Mouse (Mus musculus): ENCODE data around the gene Cacfd1. TPM values are rescaled to one million over a fixed set of nuclear protein-coding genes. Genes with fewer than 3 reads are reported as not detected.

Gene Cacfd1
- polyA plus RNA-seq (2014; fragmentation: Nextera tagmentation; extraction: Ambion mirVana), result 36.7 and 56.5 TPM in 2 replicates

- no peaks in the 10 kb centered on the region for H3K9me3 ChIP-seq (ENCODE audit: control insufficient read depth, low read length)
- WGBS, result 0% methylated on average over 40 of the region's 43 CpGs
These were observed at the start of gene Cacfd1 for GRCm38 (mm10) chr2:27009714-27010244. Gene Cacfd1, plus strand, starts transcription at chr2:27009926.

GRCm38 (mm10) chr2:26960756-26961155 lies 49.0 kb upstream of the Cacfd1 start:
- no peak overlapping the region for H3K9ac ChIP-seq (ENCODE audit: low read depth, low read length)
- H3K27ac ChIP-seq (ENCODE audit: low read depth, low read length), result no peak overlapping the region
- H3K4me3 ChIP-seq (ENCODE audit: low read length), result no peak overlapping the region
- H3K4me2 ChIP-seq (replicated peaks; ENCODE audit: low read depth, low read length), result no peak overlapping the region
- no peaks in the 10 kb centered on the region for H3K9me3 ChIP-seq (ENCODE audit: control insufficient read depth, low read length)
- ATAC-seq (ENCODE audit: low FRiP score, low TSS enrichment), result no peak
- H3K27me3 ChIP-seq (ENCODE audit: control insufficient read depth, insufficient read depth, low read length), result no peaks in the 10 kb centered on the region
- 70% methylated on average over 4 of the region's 4 CpGs for WGBS
- H3K36me3 ChIP-seq (ENCODE audit: control insufficient read depth, insufficient read depth, low read length), result peaks cover 58% of the 10 kb centered on the region
- peaks cover 10% of the 10 kb centered on the region for H3K4me1 ChIP-seq (ENCODE audit: control insufficient read depth, insufficient read depth, low read length)

More at GRCm38 (mm10) chr2:27009714-27010244, at the start of gene Cacfd1:
- Histone ChIP-seq H3K27ac (ENCODE audit: low read depth, low read length) (peak within 1 kb of the TSS; percentile 67), H3K4me1 (ENCODE audit: control insufficient read depth, insufficient read depth, low read length) (peaks cover 14% of the 10 kb centered on the region), H3K9ac (ENCODE audit: low read depth, low read length) (peak within 1 kb of the TSS; percentile 88), H3K27me3 (ENCODE audit: control insufficient read depth, insufficient read depth, low read length) (no peaks in the 10 kb centered on the region), H3K4me3 (ENCODE audit: low read length) (peak within 1 kb of the TSS; percentile 68), H3K4me2 (replicated peaks; ENCODE audit: low read depth, low read length) (peak within 1 kb of the TSS; percentile 79), H3K36me3 (ENCODE audit: control insufficient read depth, insufficient read depth, low read length) (peaks cover 18% of the 10 kb centered on the region)
- peak; percentile 97 for ATAC-seq (ENCODE audit: low FRiP score, low TSS enrichment)

GRCm38 (mm10) chr2:26963923-26964723 lies 45.6 kb upstream of the Cacfd1 start, which contains the start of gene Rexo4:
Gene Rexo4, minus strand, starts transcription at chr2:26964386.
- peak within 1 kb of the TSS; percentile 98 for H3K27ac ChIP-seq (ENCODE audit: low read depth, low read length)
- WGBS, result under 1% methylated on average over 50 of the region's 50 CpGs
- H3K36me3 ChIP-seq (ENCODE audit: control insufficient read depth, insufficient read depth, low read length), result peaks cover 28% of the 10 kb centered on the region
- no peaks in the 10 kb centered on the region for H3K9me3 ChIP-seq (ENCODE audit: control insufficient read depth, low read length)
- peak within 1 kb of the TSS; percentile 86 for H3K4me2 ChIP-seq (replicated peaks; ENCODE audit: low read depth, low read length)
- peak within 1 kb of the TSS; percentile 94 for H3K9ac ChIP-seq (ENCODE audit: low read depth, low read length)
- H3K4me1 ChIP-seq (ENCODE audit: control insufficient read depth, insufficient read depth, low read length), result peaks cover 10% of the 10 kb centered on the region
- H3K4me3 ChIP-seq (ENCODE audit: low read length), result peak within 1 kb of the TSS; percentile 85
- H3K27me3 ChIP-seq (ENCODE audit: control insufficient read depth, insufficient read depth, low read length), result no peaks in the 10 kb centered on the region
- ATAC-seq (ENCODE audit: low FRiP score, low TSS enrichment), result peak; percentile 95

GRCm38 (mm10) chr2:26964724-26965370 lies 44.9 kb upstream of the Cacfd1 start:
- H3K27me3 ChIP-seq (ENCODE audit: control insufficient read depth, insufficient read depth, low read length), result no peaks in the 10 kb centered on the region
- WGBS, result 19% methylated on average over 14 of the region's 14 CpGs
- H3K9ac ChIP-seq (ENCODE audit: low read depth, low read length), result peak overlapping the region; percentile 94

GRCm38 (mm10) chr2:26967262-26967661 lies 42.5 kb upstream of the Cacfd1 start:
- no peak overlapping the region for H3K9ac ChIP-seq (ENCODE audit: low read depth, low read length)
- ATAC-seq (ENCODE audit: low FRiP score, low TSS enrichment), result no peak
- H3K4me1 ChIP-seq (ENCODE audit: control insufficient read depth, insufficient read depth, low read length), result peaks cover 6% of the 10 kb centered on the region; the same call in 1 of the 2 replicates
- no peak overlapping the region for H3K27ac ChIP-seq (ENCODE audit: low read depth, low read length)
- no peaks in the 10 kb centered on the region for H3K9me3 ChIP-seq (ENCODE audit: control insufficient read depth, low read length)
- H3K4me2 ChIP-seq (replicated peaks; ENCODE audit: low read depth, low read length), result no peak overlapping the region
- peaks cover under 1% of the 10 kb centered on the region; the same call in 1 of the 2 replicates for H3K36me3 ChIP-seq (ENCODE audit: control insufficient read depth, insufficient read depth, low read length)
- WGBS, result 81% methylated on average over 2 of the region's 2 CpGs
- no peaks in the 10 kb centered on the region for H3K27me3 ChIP-seq (ENCODE audit: control insufficient read depth, insufficient read depth, low read length)
- H3K4me3 ChIP-seq (ENCODE audit: low read length), result no peak overlapping the region

More at GRCm38 (mm10) chr2:26964724-26965370, 44.9 kb upstream of the Cacfd1 start:
- no peaks in the 10 kb centered on the region for H3K9me3 ChIP-seq (ENCODE audit: control insufficient read depth, low read length)
- ATAC-seq (ENCODE audit: low FRiP score, low TSS enrichment), result peak; percentile 3; the same call in 1 of the 2 replicates
- H3K4me3 ChIP-seq (ENCODE audit: low read length), result peak overlapping the region; percentile 85
- H3K4me2 ChIP-seq (replicated peaks; ENCODE audit: low read depth, low read length), result peak overlapping the region; percentile 86
- peaks cover 10% of the 10 kb centered on the region for H3K4me1 ChIP-seq (ENCODE audit: control insufficient read depth, insufficient read depth, low read length)
- H3K36me3 ChIP-seq (ENCODE audit: control insufficient read depth, insufficient read depth, low read length), result peaks cover 23% of the 10 kb centered on the region
- peak overlapping the region; percentile 98 for H3K27ac ChIP-seq (ENCODE audit: low read depth, low read length)

- H3K9me3 ChIP-seq (ENCODE audit: control insufficient read depth, low read length), result no peaks in the 10 kb centered on the region
- no peaks in the 10 kb centered on the region for H3K36me3 ChIP-seq (ENCODE audit: control insufficient read depth, insufficient read depth, low read length)
- no peak within 1 kb of the TSS for H3K4me3 ChIP-seq (ENCODE audit: low read length)
- H3K4me1 ChIP-seq (ENCODE audit: control insufficient read depth, insufficient read depth, low read length), result no peaks in the 10 kb centered on the region
- no peaks in the 10 kb centered on the region for H3K27me3 ChIP-seq (ENCODE audit: control insufficient read depth, insufficient read depth, low read length)
- no peak within 1 kb of the TSS for H3K9ac ChIP-seq (ENCODE audit: low read depth, low read length)
- 82% methylated on average over 3 of the region's 3 CpGs for WGBS
- H3K27ac ChIP-seq (ENCODE audit: low read depth, low read length), result no peak within 1 kb of the TSS
- no peak within 1 kb of the TSS for H3K4me2 ChIP-seq (replicated peaks; ENCODE audit: low read depth, low read length)
- no peak for ATAC-seq (ENCODE audit: low FRiP score, low TSS enrichment)
These were observed 36.6 kb upstream of the Cacfd1 start, which contains the start of gene Adamts13 for GRCm38 (mm10) chr2:26973116-26973515. Gene Adamts13, plus strand, starts transcription at chr2:26973416.

- Histone ChIP-seq H3K27me3 (ENCODE audit: control insufficient read depth, insufficient read depth, low read length) (no peaks in the 10 kb centered on the region), H3K4me1 (ENCODE audit: control insufficient read depth, insufficient read depth, low read length) (no peaks in the 10 kb centered on the region), H3K9ac (ENCODE audit: low read depth, low read length) (no peak overlapping the region), H3K4me3 (ENCODE audit: low read length) (no peak overlapping the region), H3K36me3 (ENCODE audit: control insufficient read depth, insufficient read depth, low read length) (no peaks in the 10 kb centered on the region), H3K27ac (ENCODE audit: low read depth, low read length) (no peak overlapping the region), H3K4me2 (replicated peaks; ENCODE audit: low read depth, low read length) (no peak overlapping the region), H3K9me3 (ENCODE audit: control insufficient read depth, low read length) (no peaks in the 10 kb centered on the region)
- 44% methylated on average over 4 of the region's 4 CpGs for WGBS
- ATAC-seq (ENCODE audit: low FRiP score, low TSS enrichment), result no peak
These were observed 35.8 kb upstream of the Cacfd1 start for GRCm38 (mm10) chr2:26973960-26974359.

GRCm38 (mm10) chr2:26980361-26980760 lies 29.4 kb upstream of the Cacfd1 start:
- no peaks in the 10 kb centered on the region for H3K4me1 ChIP-seq (ENCODE audit: control insufficient read depth, insufficient read depth, low read length)
- no peak overlapping the region for H3K4me2 ChIP-seq (replicated peaks; ENCODE audit: low read depth, low read length)
- H3K9me3 ChIP-seq (ENCODE audit: control insufficient read depth, low read length), result no peaks in the 10 kb centered on the region
- H3K36me3 ChIP-seq (ENCODE audit: control insufficient read depth, insufficient read depth, low read length), result no peaks in the 10 kb centered on the region
- ATAC-seq (ENCODE audit: low FRiP score, low TSS enrichment), result no peak
- no peaks in the 10 kb centered on the region for H3K27me3 ChIP-seq (ENCODE audit: control insufficient read depth, insufficient read depth, low read length)
- no peak overlapping the region for H3K27ac ChIP-seq (ENCODE audit: low read depth, low read length)
- H3K4me3 ChIP-seq (ENCODE audit: low read length), result no peak overlapping the region
- 81% methylated on average over 1 of the region's 1 CpGs for WGBS
- H3K9ac ChIP-seq (ENCODE audit: low read depth, low read length), result no peak overlapping the region

Measured in kidney, embryonic 14.5 days (tissue).